Mouse (Mus musculus) forebrain, embryonic 13.5 days (tissue): ENCODE measurements at regions not wholly inside any gene's neighbourhood (a gene's known extent, or its start where the extent isn't known, plus 50 kb on each side); places are given as distances from the start of the nearest gene placed in this dataset.
A peak's percentile ranks its signal among the peaks of the same experiment; 100 is the strongest.
"Not testable (repeated sequence)": the region's sequence is repeated elsewhere in the genome, so short reads cannot be mapped to it uniquely, and the experiment has no call there.

Experiments
- ATAC-seq: fragments of 200-750 bp; cut with Nextera tagmentation; 2 replicates; pipeline ENCODE4 v1.8.0; 2017
- H3K27ac ChIP-seq: fragments of 300-500 bp; sonication (generic); 2 replicates; pipeline ENCODE4 v1.5.1; 2015; ENCODE audit warnings: inconsistent platforms, mild to moderate bottlenecking, moderate library complexity
- H3K27me3 ChIP-seq: fragments of 300-500 bp; sonication (generic); 2 replicates; pipeline ENCODE4 v1.6.1; 2015; ENCODE audit warnings: mild to moderate bottlenecking, inconsistent platforms
- H3K36me3 ChIP-seq: fragments of 300-500 bp; sonication (generic); 2 replicates; pipeline ENCODE4 v1.6.1; 2015; ENCODE audit warnings: mild to moderate bottlenecking, inconsistent platforms; ENCODE audit not compliant: poor library complexity, severe bottlenecking
- H3K4me1 ChIP-seq: fragments of 300-500 bp; sonication (generic); 2 replicates; pipeline ENCODE4 v1.6.1; 2015; ENCODE audit warnings: inconsistent platforms
- H3K4me2 ChIP-seq: fragments of 300-500 bp; sonication (generic); 2 replicates; pipeline ENCODE4 v1.6.1; 2015; ENCODE audit warnings: inconsistent platforms, mild to moderate bottlenecking, moderate library complexity
- H3K4me3 ChIP-seq: fragments of 300-500 bp; sonication (generic); 2 replicates; pipeline ENCODE4 v1.5.1; 2015; ENCODE audit warnings: mild to moderate bottlenecking, inconsistent platforms
- H3K9ac ChIP-seq: fragments of 300-500 bp; sonication (generic); 2 replicates; pipeline ENCODE4 v1.6.1; 2015; ENCODE audit warnings: mild to moderate bottlenecking, inconsistent platforms
- H3K9me3 ChIP-seq: fragments of 300-500 bp; sonication (generic); replicated peaks from 2 replicates; pipeline ENCODE4 v1.6.1; 2016; ENCODE audit warnings: inconsistent platforms
- WGBS: fragments of 180-500 bp; shearing (Covaris S2); methylation state at CpG from one replicate; pipeline ENCODE4 v1.1.7; 2015; 5-methylcytosine and 5-hydroxymethylcytosine counted together

DNA sequence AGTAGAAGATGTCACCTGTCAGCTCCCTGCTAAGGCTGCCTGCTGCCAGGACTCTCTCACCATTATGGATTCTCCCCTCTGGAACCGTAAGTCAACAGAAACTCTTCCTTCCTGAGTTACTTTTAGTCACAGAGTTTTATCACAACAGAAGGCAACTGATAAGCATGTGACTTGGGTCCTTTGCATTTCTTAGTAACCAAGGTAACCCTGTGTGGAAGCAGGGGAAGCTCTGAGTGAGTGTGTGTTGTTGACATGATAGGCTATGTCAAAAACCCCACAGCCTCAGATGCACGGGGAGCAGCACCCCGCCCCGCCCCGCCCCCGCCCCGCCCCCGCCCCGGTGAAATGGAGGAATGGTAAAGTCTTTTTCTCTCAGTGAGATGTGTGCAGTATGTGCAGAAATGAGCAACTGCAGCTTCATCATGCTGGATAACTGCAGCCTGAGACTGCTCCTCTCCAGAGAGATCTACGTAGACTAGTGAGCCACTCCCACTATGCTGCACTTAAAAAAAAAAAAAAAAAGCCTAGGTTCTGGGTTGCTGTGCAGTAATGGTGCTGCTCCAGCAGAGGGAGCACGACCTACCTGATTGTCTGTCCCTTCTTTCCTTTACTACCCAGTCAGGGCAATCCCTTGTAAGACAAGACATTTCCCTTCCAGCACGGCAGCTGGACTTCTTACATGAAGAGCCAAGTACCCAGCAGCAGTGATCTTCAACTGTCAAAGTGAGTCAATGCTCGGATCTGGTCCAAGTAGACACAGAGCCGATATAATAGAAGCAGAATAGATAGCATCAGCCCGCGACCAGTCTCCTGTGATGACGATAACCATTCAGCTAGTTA, 92.6 kb upstream of the Zfp706 start:
- peak overlapping the region; percentile 41 for H3K4me2 ChIP-seq
- H3K27me3 ChIP-seq, result no peaks in the 10 kb centered on the region
- H3K4me3 ChIP-seq, result peak overlapping the region; percentile 17; the same call in 1 of the 2 replicates
- H3K9ac ChIP-seq, result no peak overlapping the region
- no peaks in the 10 kb centered on the region for H3K4me1 ChIP-seq
- H3K36me3 ChIP-seq, result no peaks in the 10 kb centered on the region
- no peaks in the 10 kb centered on the region for H3K9me3 ChIP-seq
- ATAC-seq, result peak; percentile 93
- no peak overlapping the region for H3K27ac ChIP-seq
- 44% methylated on average over 17 of the region's 17 CpGs for WGBS

DNA sequence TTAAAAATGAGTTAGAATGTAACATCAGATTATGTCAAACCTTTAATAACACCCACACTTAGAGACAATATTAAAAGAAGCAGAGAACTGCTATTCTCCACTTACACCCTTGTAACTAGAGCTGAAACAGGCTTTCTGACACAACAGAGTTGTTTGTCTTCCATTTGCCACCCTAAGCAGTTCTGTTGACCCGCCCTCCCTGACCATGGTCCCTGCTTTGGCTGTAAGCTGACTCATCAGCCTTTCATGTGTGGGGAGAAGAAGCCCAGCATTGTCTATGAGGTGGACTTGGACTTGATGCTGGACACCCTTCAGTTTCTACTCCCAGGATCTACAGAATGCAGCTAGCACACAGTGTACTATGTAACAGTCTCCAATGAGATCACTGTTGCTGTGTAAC, 91.6 kb upstream of the Zfp706 start:
- H3K9ac ChIP-seq, result no peak overlapping the region
- H3K9me3 ChIP-seq, result no peaks in the 10 kb centered on the region
- ATAC-seq, result no peak
- WGBS, result 92% methylated on average over 1 of the region's 1 CpGs
- H3K4me2 ChIP-seq, result no peak overlapping the region
- H3K4me3 ChIP-seq, result no peak overlapping the region
- H3K27ac ChIP-seq, result no peak overlapping the region
- H3K4me1 ChIP-seq, result no peaks in the 10 kb centered on the region
- no peaks in the 10 kb centered on the region for H3K36me3 ChIP-seq
- H3K27me3 ChIP-seq, result no peaks in the 10 kb centered on the region

DNA sequence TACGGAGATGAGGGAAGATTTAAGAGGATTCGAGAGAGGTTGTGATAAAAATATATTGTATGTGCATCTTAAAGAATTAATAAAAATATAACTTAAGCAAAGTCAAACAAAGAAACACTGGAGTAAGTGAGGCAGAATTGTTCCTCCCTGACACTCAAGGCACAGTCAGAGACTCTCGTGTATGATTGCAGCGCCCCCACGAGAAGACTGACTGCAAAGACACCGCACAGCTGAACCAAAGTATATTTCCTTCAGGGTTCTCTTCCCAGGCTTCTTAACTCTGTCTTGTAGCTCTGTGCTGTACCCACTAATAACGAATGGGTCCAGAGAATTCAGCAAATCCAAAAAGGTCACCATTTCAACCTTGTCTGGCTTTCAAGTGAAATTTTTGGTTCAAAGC, 89.9 kb upstream of the Zfp706 start:
- H3K36me3 ChIP-seq, result no peaks in the 10 kb centered on the region
- ATAC-seq, result no peak
- no peaks in the 10 kb centered on the region for H3K4me1 ChIP-seq
- H3K4me3 ChIP-seq, result no peak overlapping the region
- no peak overlapping the region for H3K27ac ChIP-seq
- no peak overlapping the region for H3K4me2 ChIP-seq
- no peaks in the 10 kb centered on the region for H3K27me3 ChIP-seq
- 92% methylated on average over 7 of the region's 7 CpGs for WGBS
- H3K9me3 ChIP-seq, result no peaks in the 10 kb centered on the region
- H3K9ac ChIP-seq, result no peak overlapping the region

DNA sequence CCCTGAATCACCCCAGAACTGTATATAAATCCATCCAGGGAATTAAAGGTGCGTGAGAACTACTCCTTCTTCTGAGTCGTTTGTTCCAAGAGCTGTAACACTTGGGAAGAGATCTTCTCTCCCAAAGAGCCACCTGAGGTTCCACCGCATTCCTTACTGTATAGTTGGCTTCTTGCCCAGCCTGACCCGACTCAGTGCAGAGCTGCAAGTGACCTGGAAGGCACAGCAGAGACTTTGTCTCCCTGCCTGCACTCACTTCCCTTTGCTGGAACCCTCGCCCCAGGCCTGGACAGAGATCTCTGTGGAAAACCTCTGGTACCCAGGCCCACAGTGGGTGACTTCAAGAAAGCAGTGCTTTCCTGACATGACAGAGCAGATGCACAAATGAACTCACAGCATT, 83.6 kb upstream of the Zfp706 start:
- not testable (repeated sequence) for H3K36me3 ChIP-seq, H3K27ac ChIP-seq, H3K9ac ChIP-seq, H3K4me2 ChIP-seq, ATAC-seq, H3K27me3 ChIP-seq, H3K4me1 ChIP-seq, H3K9me3 ChIP-seq, H3K4me3 ChIP-seq
- 80% methylated on average over 5 of the region's 5 CpGs for WGBS

DNA sequence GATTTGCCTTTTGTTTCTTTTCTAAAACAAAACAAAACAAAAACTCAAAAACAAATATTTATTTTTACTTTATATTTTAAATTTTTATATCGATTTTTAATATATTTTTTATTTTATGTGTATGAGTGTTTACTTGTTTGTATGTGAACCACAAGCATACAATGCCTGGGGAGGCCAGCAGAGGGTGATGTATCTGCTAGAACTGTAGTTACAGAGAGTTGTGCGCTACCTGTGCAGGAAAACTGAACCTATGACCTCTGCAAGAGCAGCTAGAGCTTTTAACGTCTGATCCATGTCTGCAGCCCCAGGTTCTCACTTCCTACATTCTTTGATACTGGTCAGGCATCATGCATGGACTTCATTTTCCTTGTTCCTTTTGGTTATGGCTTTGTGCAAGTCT, 76.2 kb upstream of the Zfp706 start:
- no peaks in the 10 kb centered on the region for H3K27me3 ChIP-seq
- H3K9me3 ChIP-seq, result no peaks in the 10 kb centered on the region; the same call in none of the 2 replicates
- no peak for ATAC-seq
- no peaks in the 10 kb centered on the region for H3K4me1 ChIP-seq
- WGBS, result 87% methylated on average over 3 of the region's 3 CpGs
- H3K36me3 ChIP-seq, result no peaks in the 10 kb centered on the region
- H3K4me2 ChIP-seq, result no peak overlapping the region
- no peak overlapping the region for H3K4me3 ChIP-seq
- no peak overlapping the region for H3K27ac ChIP-seq
- no peak overlapping the region for H3K9ac ChIP-seq

DNA sequence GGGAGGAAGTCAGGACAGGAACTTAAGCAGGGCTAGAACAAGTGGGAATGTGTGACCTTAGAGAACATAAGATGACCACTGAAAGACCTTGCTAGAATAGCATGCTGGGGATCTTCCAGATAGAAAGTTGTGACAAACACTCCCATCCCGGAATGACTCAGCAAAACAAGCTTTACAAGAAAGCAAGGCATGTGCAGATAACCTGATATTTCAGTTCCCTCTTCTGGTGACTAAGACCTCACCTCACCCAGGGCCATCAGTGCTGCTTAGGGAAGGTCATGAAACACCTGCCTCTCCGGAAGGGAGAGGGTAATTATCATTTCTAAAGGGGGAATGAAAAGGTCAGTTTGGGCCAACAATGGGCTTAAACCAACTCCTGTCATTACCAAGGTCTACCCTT, 74.3 kb upstream of the Zfp706 start:
- H3K4me2 ChIP-seq, result no peak overlapping the region
- no peaks in the 10 kb centered on the region for H3K9me3 ChIP-seq
- no peak for ATAC-seq
- H3K4me1 ChIP-seq, result no peaks in the 10 kb centered on the region
- 80% methylated on average over 2 of the region's 2 CpGs for WGBS
- no peak overlapping the region for H3K4me3 ChIP-seq
- no peaks in the 10 kb centered on the region for H3K36me3 ChIP-seq
- H3K27ac ChIP-seq, result no peak overlapping the region
- H3K9ac ChIP-seq, result no peak overlapping the region
- H3K27me3 ChIP-seq, result no peaks in the 10 kb centered on the region

DNA sequence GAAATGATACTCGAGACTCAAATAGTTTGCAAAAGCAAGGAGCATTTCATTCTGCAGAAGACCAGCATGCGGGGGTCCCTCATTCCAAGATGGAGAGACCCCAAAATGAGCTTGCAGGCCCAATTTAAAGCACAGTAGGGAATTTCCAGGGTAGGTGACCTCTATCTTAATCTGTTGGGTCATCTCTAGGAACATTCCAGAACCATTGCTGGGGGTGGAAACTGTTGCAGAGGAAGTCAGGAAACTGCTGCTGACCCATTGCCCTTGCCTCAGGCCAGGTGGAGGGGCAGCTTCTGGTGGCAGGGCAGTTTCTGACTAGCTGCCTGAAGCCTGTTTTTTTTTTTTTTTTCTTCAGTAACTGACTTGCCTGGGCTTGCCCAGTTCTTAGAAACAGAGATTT, 73.4 kb upstream of the Zfp706 start:
- 86% methylated on average over 2 of the region's 2 CpGs for WGBS
- ATAC-seq, result no peak

DNA sequence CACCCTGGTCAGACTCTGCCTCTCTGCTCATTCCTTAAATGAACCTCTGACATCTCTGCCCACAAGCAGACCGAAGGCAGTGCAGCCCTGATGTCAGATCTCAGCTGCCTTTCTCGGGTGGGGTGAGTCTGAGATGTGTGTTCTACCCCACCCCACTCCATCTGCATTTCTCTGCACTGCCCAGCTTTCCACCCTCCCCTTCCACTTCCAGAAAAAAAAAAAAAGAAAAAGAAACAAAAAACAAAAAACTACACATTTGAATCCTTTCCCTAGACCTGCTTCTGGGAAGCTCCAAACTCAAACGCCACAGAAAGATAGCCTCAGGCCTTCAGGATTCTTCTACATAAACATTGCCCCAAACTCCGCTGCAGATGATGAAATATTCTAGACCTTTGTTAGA, 72.8 kb upstream of the Zfp706 start:
- H3K4me1 ChIP-seq, result no peaks in the 10 kb centered on the region
- no peaks in the 10 kb centered on the region for H3K27me3 ChIP-seq
- no peak overlapping the region for H3K9ac ChIP-seq
- H3K4me3 ChIP-seq, result no peak overlapping the region
- no peak overlapping the region for H3K4me2 ChIP-seq
- 90% methylated on average over 4 of the region's 4 CpGs for WGBS
- ATAC-seq, result no peak
- no peaks in the 10 kb centered on the region for H3K9me3 ChIP-seq
- H3K36me3 ChIP-seq, result no peaks in the 10 kb centered on the region
- no peak overlapping the region for H3K27ac ChIP-seq

More for the DNA sequence above, 73.4 kb upstream of the Zfp706 start:
- H3K9ac ChIP-seq, result no peak overlapping the region
- no peaks in the 10 kb centered on the region for H3K9me3 ChIP-seq
- no peak overlapping the region for H3K4me2 ChIP-seq
- H3K27me3 ChIP-seq, result no peaks in the 10 kb centered on the region
- H3K36me3 ChIP-seq, result no peaks in the 10 kb centered on the region
- no peaks in the 10 kb centered on the region for H3K4me1 ChIP-seq
- no peak overlapping the region for H3K4me3 ChIP-seq
- no peak overlapping the region for H3K27ac ChIP-seq

DNA sequence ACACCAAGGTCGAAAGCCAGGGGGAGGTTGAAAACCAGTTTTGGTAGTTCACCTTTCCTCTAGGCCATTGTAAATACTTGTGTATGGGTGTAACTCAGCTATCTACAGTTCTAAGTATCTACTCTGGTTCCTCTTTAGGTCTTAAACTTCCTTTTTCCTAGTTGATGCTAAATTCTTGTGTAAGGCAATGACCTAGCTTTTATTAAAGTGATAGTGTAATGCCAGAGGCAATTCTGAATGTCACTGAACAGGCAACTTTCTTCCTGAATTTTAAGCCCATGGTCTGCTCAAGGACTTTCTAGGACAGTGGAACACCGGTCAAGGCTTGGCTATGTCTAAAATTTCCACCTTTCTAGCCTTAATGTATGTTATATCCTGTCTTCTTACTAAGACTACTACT, 66.6 kb upstream of the Zfp706 start:
- not testable (repeated sequence) for H3K36me3 ChIP-seq, ATAC-seq, H3K27me3 ChIP-seq, H3K4me2 ChIP-seq, H3K4me3 ChIP-seq, H3K9me3 ChIP-seq, H3K9ac ChIP-seq, H3K27ac ChIP-seq, H3K4me1 ChIP-seq
- WGBS, result 100% methylated on average over 2 of the region's 2 CpGs

DNA sequence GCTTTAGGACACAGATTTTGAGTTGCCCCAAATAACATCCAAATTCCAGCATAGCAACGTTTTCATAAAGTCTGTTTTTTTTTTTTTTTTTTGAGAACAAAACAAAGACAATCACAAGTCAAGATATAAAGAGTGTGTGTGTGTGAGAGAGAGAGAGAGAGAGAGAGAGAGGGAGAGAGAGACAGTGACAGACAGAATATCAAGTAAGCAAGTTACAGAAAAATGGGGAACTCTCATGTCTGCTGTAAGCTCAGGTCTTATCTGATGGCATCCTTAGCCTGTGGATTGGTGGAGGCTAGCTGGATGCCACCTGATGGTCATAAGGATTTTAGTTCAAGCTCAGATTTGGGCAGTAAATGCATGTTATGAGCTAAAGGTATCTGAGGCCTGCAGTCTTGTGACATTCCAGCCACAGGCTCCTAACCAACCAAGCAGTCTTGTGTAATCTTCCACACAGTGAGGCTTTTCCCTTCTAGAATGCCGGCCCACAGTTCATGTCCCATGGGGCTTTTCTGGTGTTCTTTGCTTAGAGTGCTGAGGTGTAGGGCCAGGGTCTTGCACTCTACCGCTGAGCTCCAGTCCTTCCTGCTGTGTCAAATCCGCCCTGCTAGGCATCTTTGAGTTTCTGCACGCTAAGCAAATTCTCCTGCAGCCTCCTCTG, 64.8 kb upstream of the Zfp706 start:
- Histone ChIP-seq H3K4me1 (no peaks in the 10 kb centered on the region), H3K9me3 (no peaks in the 10 kb centered on the region), H3K4me3 (no peak overlapping the region), H3K27ac (no peak overlapping the region), H3K36me3 (no peaks in the 10 kb centered on the region), H3K4me2 (no peak overlapping the region), H3K27me3 (no peaks in the 10 kb centered on the region), H3K9ac (no peak overlapping the region)
- no peak for ATAC-seq
- WGBS, result 79% methylated on average over 5 of the region's 5 CpGs

DNA sequence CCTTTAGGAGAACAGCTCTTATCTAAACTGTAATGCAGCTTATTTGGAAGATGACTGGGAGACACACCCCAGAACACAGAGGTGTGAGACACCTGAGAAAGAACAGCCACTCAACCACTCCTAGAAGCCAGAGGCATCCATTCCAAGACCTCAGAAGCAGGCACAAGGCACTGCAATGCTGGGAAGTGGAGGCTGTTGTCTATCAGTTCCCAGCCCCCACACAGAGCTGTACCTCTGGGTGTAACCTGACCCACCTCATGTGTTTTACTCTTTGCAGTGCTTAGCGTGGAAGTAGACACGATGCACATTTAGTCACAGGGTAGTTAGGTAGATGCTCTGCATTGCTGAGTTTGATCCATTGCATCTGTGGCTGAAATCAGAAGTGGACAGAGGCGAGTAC, 62.6 kb upstream of the Zfp706 start:
- no peaks in the 10 kb centered on the region for H3K9me3 ChIP-seq
- H3K4me2 ChIP-seq, result no peak overlapping the region
- WGBS, result 73% methylated on average over 3 of the region's 3 CpGs
- no peaks in the 10 kb centered on the region for H3K4me1 ChIP-seq
- no peak overlapping the region for H3K4me3 ChIP-seq
- no peak overlapping the region for H3K27ac ChIP-seq
- H3K36me3 ChIP-seq, result no peaks in the 10 kb centered on the region
- no peak overlapping the region for H3K9ac ChIP-seq
- no peaks in the 10 kb centered on the region for H3K27me3 ChIP-seq
- no peak for ATAC-seq

DNA sequence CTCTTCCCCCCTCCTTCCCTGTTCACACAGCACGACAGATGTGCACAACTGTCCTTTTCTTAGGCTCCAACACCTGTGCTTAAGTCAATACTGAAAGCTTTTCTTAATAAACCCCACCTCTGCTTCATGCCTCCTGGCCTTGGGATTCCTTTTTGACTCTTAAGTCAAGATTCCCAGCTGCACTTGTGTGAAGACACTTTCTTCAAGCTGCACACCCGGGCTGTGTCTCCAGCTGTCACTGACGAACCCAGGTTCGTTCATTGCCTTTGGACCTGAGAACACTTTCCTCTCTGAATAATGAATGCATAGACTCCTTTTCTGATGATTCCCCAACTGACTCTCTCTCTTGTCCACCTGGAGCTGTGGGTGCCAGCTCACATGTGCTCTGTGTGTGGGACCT, 59.8 kb upstream of the Zfp706 start:
- ATAC-seq, result no peak
- no peaks in the 10 kb centered on the region for H3K4me1 ChIP-seq
- no peak overlapping the region for H3K4me2 ChIP-seq
- no peaks in the 10 kb centered on the region for H3K27me3 ChIP-seq
- no peak overlapping the region for H3K9ac ChIP-seq
- H3K36me3 ChIP-seq, result no peaks in the 10 kb centered on the region
- no peaks in the 10 kb centered on the region for H3K9me3 ChIP-seq
- WGBS, result 85% methylated on average over 4 of the region's 4 CpGs
- no peak overlapping the region for H3K27ac ChIP-seq
- no peak overlapping the region for H3K4me3 ChIP-seq
